Mouse (Mus musculus): ENCODE data around the gene Ppfibp2.

Ppfibp2 gene

GRCm38 (mm10) chr7:107727538-107727937, 132.5 kb downstream of the Ppfibp2 start:
- in situ Hi-C loops (cut with MboI; ENCODE audit: low pct_unique_long_range_greater_than_20kb in 1 of 2, low sequenced_read_pairs in 2 of 2, unreplicated experiment in 1 of 2), result loop anchor here in 1 of 2 experiments (25.0 kb wide), 1 partner anchor 515 kb away; the partner anchor contains the start of gene Rbmxl2

DNA sequence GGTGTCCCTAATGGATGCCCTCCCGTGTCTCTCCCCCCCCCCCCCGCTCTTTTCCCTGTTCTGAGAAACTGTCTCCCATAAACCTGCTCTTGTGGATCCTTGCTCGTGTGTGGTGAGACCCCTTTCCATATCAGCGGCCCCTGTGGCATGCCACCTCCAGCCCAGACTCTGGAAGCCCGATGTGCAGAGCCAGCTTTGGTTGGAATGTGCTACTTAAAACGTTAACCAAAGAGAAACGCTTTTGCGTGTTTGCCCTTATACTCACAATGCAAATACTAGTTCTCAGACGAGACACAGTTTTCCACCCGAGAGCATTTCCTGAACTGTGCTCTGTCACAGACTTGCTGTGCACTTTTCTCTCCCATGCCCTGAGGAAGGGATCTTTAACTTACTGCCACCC, 135.6 kb downstream of the Ppfibp2 start:
- in situ Hi-C loops (cut with MboI; ENCODE audit: low pct_unique_long_range_greater_than_20kb in 1 of 2, low sequenced_read_pairs in 2 of 2, unreplicated experiment in 1 of 2), result loop anchor here in 1 of 2 experiments (25.0 kb wide), 1 partner anchor 518 kb away; the partner anchor contains the start of gene Rbmxl2

GRCm38 (mm10) chr7:107733162-107733561, 138.2 kb downstream of the Ppfibp2 start:
- in situ Hi-C loops (cut with MboI; ENCODE audit: low pct_unique_long_range_greater_than_20kb in 1 of 2, low sequenced_read_pairs in 2 of 2, unreplicated experiment in 1 of 2), result loop anchor here in 1 of 2 experiments (25.0 kb wide), 1 partner anchor 521 kb away; the partner anchor contains the start of gene Rbmxl2

- in situ Hi-C loops (cut with MboI; ENCODE audit: low pct_unique_long_range_greater_than_20kb in 1 of 2, low sequenced_read_pairs in 2 of 2, unreplicated experiment in 1 of 2), result loop anchor here in 1 of 2 experiments (25.0 kb wide), 1 partner anchor 526 kb away; the partner anchor contains the start of gene Rbmxl2
Measured at GRCm38 (mm10) chr7:107738726-107739125, 143.7 kb downstream of the Ppfibp2 start.

- in situ Hi-C loops (cut with MboI; ENCODE audit: low pct_unique_long_range_greater_than_20kb in 1 of 2, low sequenced_read_pairs in 2 of 2, unreplicated experiment in 1 of 2), result loop anchor here in 1 of 2 experiments (5.0 to 25.0 kb wide), 2 partner anchors 96 to 531 kb away; partner anchors contain the start of gene Rbmxl2
Measured at GRCm38 (mm10) chr7:107742963-107743465, 148.0 kb downstream of the Ppfibp2 start.

- in situ Hi-C loops (cut with MboI; ENCODE audit: low pct_unique_long_range_greater_than_20kb in 1 of 2, low sequenced_read_pairs in 2 of 2, unreplicated experiment in 1 of 2), result loop anchor here in 1 of 2 experiments (5.0 to 25.0 kb wide), 2 partner anchors 97 to 532 kb away; partner anchors contain the start of gene Rbmxl2
Measured at GRCm38 (mm10) chr7:107744454-107744853, 149.4 kb downstream of the Ppfibp2 start.

DNA sequence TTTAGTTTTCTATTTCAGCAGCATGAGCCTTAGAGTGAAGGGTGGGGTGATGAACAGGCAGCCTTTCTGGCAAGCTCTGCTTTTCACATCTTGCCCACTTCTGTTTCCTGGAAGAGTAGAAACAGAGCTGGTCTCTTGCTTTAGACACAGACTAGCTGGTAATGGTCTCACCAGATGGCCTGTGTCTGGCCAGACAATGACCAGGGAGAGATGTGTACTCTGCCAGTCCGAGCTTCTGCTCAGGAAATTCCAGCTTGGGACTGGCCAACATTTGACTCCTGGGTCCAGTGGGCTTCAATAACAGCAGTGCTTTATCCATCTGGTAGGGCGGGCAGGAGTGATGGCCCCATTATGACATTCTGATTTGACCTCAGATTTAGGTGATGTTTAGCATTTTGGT, 150.1 kb downstream of the Ppfibp2 start:
- in situ Hi-C loops (cut with MboI; ENCODE audit: low pct_unique_long_range_greater_than_20kb in 1 of 2, low sequenced_read_pairs in 2 of 2, unreplicated experiment in 1 of 2), result loop anchor here in 1 of 2 experiments (25.0 kb wide), 1 partner anchor 533 kb away; the partner anchor contains the start of gene Rbmxl2

DNA sequence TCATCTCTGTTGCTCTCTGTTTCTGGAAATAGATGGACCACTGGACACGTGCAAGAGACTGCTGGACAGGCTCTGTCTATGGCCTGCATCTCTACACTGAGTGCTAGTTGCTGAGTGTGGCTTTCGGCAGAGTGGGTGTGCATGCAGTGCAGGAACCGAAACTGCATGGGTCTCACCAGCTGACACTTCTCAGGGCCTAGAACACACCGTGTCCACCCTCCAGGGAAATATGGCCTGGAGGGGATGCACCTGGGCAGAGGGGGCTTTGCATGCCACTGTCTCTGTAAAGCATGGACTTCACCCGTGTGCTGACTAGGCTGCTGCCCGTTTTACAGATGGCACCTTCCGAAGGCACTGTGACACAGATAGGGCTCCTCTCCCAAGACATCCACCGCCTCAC, 151.0 kb downstream of the Ppfibp2 start:
- in situ Hi-C loops (cut with MboI; ENCODE audit: low pct_unique_long_range_greater_than_20kb in 1 of 2, low sequenced_read_pairs in 2 of 2, unreplicated experiment in 1 of 2), result loop anchor here in 1 of 2 experiments (25.0 kb wide), 1 partner anchor 534 kb away; the partner anchor contains the start of gene Rbmxl2

- in situ Hi-C loops (cut with MboI; ENCODE audit: low pct_unique_long_range_greater_than_20kb in 1 of 2, low sequenced_read_pairs in 2 of 2, unreplicated experiment in 1 of 2), result loop anchor here in 1 of 2 experiments (25.0 kb wide), 1 partner anchor 535 kb away; the partner anchor contains the start of gene Rbmxl2
Measured at GRCm38 (mm10) chr7:107747476-107747875, 152.5 kb downstream of the Ppfibp2 start.

- in situ Hi-C loops (cut with MboI; ENCODE audit: low pct_unique_long_range_greater_than_20kb in 1 of 2, low sequenced_read_pairs in 2 of 2, unreplicated experiment in 1 of 2), result loop anchor here in 1 of 2 experiments (25.0 kb wide), 1 partner anchor 536 kb away; the partner anchor contains the start of gene Rbmxl2
Measured at GRCm38 (mm10) chr7:107747954-107748353, 152.9 kb downstream of the Ppfibp2 start.

GRCm38 (mm10) chr7:107749270-107749669, 154.3 kb downstream of the Ppfibp2 start:
- in situ Hi-C loops (cut with MboI; ENCODE audit: low pct_unique_long_range_greater_than_20kb in 1 of 2, low sequenced_read_pairs in 2 of 2, unreplicated experiment in 1 of 2), result loop anchor here in 1 of 2 experiments (25.0 kb wide), 1 partner anchor 537 kb away; the partner anchor contains the start of gene Rbmxl2

DNA sequence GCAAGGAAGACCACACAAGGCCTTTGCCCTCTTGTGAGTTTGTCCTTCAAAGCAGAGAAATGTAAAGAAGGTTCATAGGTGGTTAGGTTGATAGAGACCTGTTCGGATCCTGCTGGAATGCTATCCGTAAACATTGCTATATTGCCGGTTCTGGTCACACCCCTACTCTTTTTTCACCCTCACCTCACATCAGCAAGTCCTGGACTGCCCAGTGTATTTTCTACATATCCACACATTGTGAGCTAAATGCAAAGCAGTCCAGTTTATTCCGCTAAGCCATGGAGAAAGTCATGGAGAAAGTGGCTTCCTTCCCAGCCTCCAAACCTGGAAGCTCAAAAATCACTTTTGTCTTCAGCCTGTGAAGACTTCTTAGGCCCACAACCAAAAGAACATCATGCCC, 154.7 kb downstream of the Ppfibp2 start:
- in situ Hi-C loops (cut with MboI; ENCODE audit: low pct_unique_long_range_greater_than_20kb in 1 of 2, low sequenced_read_pairs in 2 of 2, unreplicated experiment in 1 of 2), result loop anchor here in 1 of 2 experiments (5.0 to 25.0 kb wide), 2 partner anchors 38 to 537 kb away; partner anchors contain the start of gene Rbmxl2

GRCm38 (mm10) chr7:107752031-107752520, 157.1 kb downstream of the Ppfibp2 start:
- in situ Hi-C loops (cut with MboI; ENCODE audit: low pct_unique_long_range_greater_than_20kb in 1 of 2, low sequenced_read_pairs in 2 of 2, unreplicated experiment in 1 of 2), result loop anchor here in 1 of 2 experiments (5.0 kb wide), 1 partner anchor 35 kb away; no protein-coding TSS in a partner anchor

- in situ Hi-C loops (cut with MboI; ENCODE audit: low pct_unique_long_range_greater_than_20kb in 1 of 2, low sequenced_read_pairs in 2 of 2, unreplicated experiment in 1 of 2), result no loop called here
Measured at GRCm38 (mm10) chr7:107755905-107756304, 160.9 kb downstream of the Ppfibp2 start.

GRCm38 (mm10) chr7:107756748-107757147, 161.7 kb downstream of the Ppfibp2 start:
- in situ Hi-C loops (cut with MboI; ENCODE audit: low pct_unique_long_range_greater_than_20kb in 1 of 2, low sequenced_read_pairs in 2 of 2, unreplicated experiment in 1 of 2), result no loop called here

DNA sequence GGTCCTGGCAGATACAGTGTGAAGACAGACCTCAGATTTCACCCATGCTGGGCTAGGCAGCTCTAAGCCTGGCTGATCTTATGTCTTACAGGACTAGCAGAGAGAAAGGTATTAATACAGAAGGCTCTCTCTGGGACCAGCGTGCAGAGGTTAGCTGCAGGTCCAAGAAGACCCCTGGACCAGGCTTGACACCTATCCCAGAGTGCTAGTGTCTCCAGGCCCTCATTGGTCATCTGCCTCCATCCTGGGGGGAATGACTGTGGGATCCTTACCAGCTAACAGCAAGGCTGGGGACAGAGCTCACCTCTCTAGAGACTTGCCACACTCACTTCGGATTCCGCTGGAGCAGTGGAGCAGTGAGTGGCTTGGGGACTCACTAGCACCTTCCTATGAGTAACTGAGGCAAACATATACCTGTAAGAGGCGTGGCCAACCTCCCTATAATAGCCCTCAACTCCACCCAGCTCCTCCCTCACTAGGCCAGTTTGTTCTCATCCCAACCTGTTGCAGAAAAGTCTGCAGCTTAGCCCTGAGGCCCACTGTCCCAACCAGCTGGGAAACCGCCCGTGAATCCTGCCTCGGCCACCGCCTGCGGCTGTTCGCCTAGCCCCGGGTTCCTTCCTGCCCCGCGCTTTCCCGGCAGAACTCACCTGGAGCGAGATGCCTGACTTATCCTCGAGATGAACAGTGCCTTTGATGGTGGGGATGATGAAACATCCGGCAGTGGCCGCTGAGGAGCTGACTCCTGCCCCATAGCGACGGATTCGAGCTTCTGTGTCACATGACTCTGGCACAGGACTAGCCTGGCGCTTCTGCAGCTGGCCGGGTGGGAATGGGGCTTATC, 162.5 kb downstream of the Ppfibp2 start, which contains the start of gene Cyb5r2:
Cyb5r2 (minus strand) TSS at position 725 of the 844 bp plus-strand sequence.
- in situ Hi-C loops (cut with MboI; ENCODE audit: low pct_unique_long_range_greater_than_20kb in 1 of 2, low sequenced_read_pairs in 2 of 2, unreplicated experiment in 1 of 2), result no loop called here

GRCm38 (mm10) chr7:107770812-107771211, 175.8 kb downstream of the Ppfibp2 start:
- in situ Hi-C loops (cut with MboI; ENCODE audit: low pct_unique_long_range_greater_than_20kb in 1 of 2, low sequenced_read_pairs in 2 of 2, unreplicated experiment in 1 of 2), result no loop called here

- in situ Hi-C loops (cut with MboI; ENCODE audit: low pct_unique_long_range_greater_than_20kb in 1 of 2, low sequenced_read_pairs in 2 of 2, unreplicated experiment in 1 of 2), result no loop called here
Measured at GRCm38 (mm10) chr7:107778216-107778615, 183.2 kb downstream of the Ppfibp2 start.
